Mouse (Mus musculus) intestine, embryonic 15.5 days (tissue): ENCODE data around the gene Tas1r2. TPM values are rescaled to one million over a fixed set of nuclear protein-coding genes. Genes with fewer than 3 reads are reported as not detected.

Source experiments
- ATAC-seq: fragments of 200-750 bp; cut with Nextera tagmentation; 2 replicates; pipeline ENCODE4 v1.8.0; 2017; ENCODE audit warnings: moderate TSS enrichment, moderate library complexity
- H3K27ac ChIP-seq: fragments of 300-500 bp; sonication (generic); 2 replicates; pipeline ENCODE4 v1.5.1; 2015; ENCODE audit warnings: mild to moderate bottlenecking, inconsistent platforms
- H3K27me3 ChIP-seq: fragments of 300-500 bp; sonication (generic); replicated peaks from 2 replicates; pipeline ENCODE4 v1.6.1; 2015; ENCODE audit warnings: inconsistent platforms
- H3K36me3 ChIP-seq: fragments of 300-500 bp; sonication (generic); 2 replicates; pipeline ENCODE4 v1.6.1; 2015; ENCODE audit warnings: inconsistent platforms
- H3K4me1 ChIP-seq: fragments of 300-500 bp; sonication (generic); replicated peaks from 2 replicates; pipeline ENCODE4 v1.6.1; 2015; ENCODE audit warnings: inconsistent platforms
- H3K4me2 ChIP-seq: fragments of 300-500 bp; sonication (generic); replicated peaks from 2 replicates; pipeline ENCODE4 v1.6.1; 2015; ENCODE audit warnings: mild to moderate bottlenecking, inconsistent platforms
- H3K4me3 ChIP-seq: fragments of 300-500 bp; sonication (generic); replicated peaks from 2 replicates; pipeline ENCODE4 v1.5.1; 2015; ENCODE audit warnings: inconsistent platforms
- H3K9ac ChIP-seq: fragments of 300-500 bp; sonication (generic); 2 replicates; pipeline ENCODE4 v1.6.1; 2015; ENCODE audit warnings: inconsistent platforms
- H3K9me3 ChIP-seq: fragments of 300-500 bp; sonication (generic); 2 replicates; pipeline ENCODE4 v1.6.1; 2016; ENCODE audit warnings: inconsistent platforms
- WGBS: fragments of 180-500 bp; shearing (Covaris S2); methylation state at CpG from one replicate; pipeline ENCODE4 v1.1.7; 2015; 5-methylcytosine and 5-hydroxymethylcytosine counted together
- polyA plus RNA-seq: library from polyadenylated mRNA; unstranded; fragments of >200 nt; fragmentation: Nextera tagmentation; extraction: Ambion mirVana; gene quantifications from 2 replicates; pipeline ENCODE4 v1.2.1, GENCODE M21; 2015

Gene Tas1r2
- polyA plus RNA-seq, 1 experiment from 2014 or later: not detected

GRCm38 (mm10) chr4:139640775-139641174 lies 12.6 kb upstream of the Tas1r2 start:
- H3K27ac ChIP-seq: no peak overlapping the region
- peaks cover 15% of the 10 kb centered on the region for H3K4me1 ChIP-seq
- no peaks in the 10 kb centered on the region for H3K36me3 ChIP-seq
- 62% methylated on average over 6 of the region's 6 CpGs for WGBS
- H3K9ac ChIP-seq: no peak overlapping the region
- no peak overlapping the region for H3K4me3 ChIP-seq
- H3K4me2 ChIP-seq: no peak overlapping the region
- H3K9me3 ChIP-seq: no peaks in the 10 kb centered on the region
- H3K27me3 ChIP-seq: peaks cover 23% of the 10 kb centered on the region
- no peak for ATAC-seq

- peak overlapping the region; percentile 59 for H3K4me2 ChIP-seq
- H3K27ac ChIP-seq: no peak overlapping the region
- ATAC-seq: peak; percentile 43; the same call in 1 of the 2 replicates
- WGBS: 5% methylated on average over 30 of the region's 30 CpGs
- H3K9ac ChIP-seq: 0 out of 2 replicates have a peak overlapping the region, but pooled peaks have one; percentile 15
- no peaks in the 10 kb centered on the region for H3K9me3 ChIP-seq
- H3K27me3 ChIP-seq: peaks cover 14% of the 10 kb centered on the region
- H3K4me3 ChIP-seq: peak overlapping the region; percentile 22
- H3K36me3 ChIP-seq: no peaks in the 10 kb centered on the region
- H3K4me1 ChIP-seq: peaks cover 15% of the 10 kb centered on the region
Observed at GRCm38 (mm10) chr4:139641829-139642425, 11.4 kb upstream of the Tas1r2 start.

- no peak overlapping the region for H3K4me3 ChIP-seq
- H3K4me1 ChIP-seq: peaks cover 15% of the 10 kb centered on the region
- H3K27ac ChIP-seq: no peak overlapping the region
- no peaks in the 10 kb centered on the region for H3K36me3 ChIP-seq
- no peak overlapping the region for H3K9ac ChIP-seq
- WGBS: 15% methylated on average over 9 of the region's 9 CpGs
- peak; percentile 27; the same call in 1 of the 2 replicates for ATAC-seq
- H3K9me3 ChIP-seq: no peaks in the 10 kb centered on the region
- no peak overlapping the region for H3K4me2 ChIP-seq
- H3K27me3 ChIP-seq: peaks cover 12% of the 10 kb centered on the region
Observed at GRCm38 (mm10) chr4:139643972-139644371, 9.4 kb upstream of the Tas1r2 start.

- Histone ChIP-seq H3K4me1 (peaks cover 8% of the 10 kb centered on the region), H3K4me3 (no peak overlapping the region), H3K9ac (no peak overlapping the region), H3K27ac (no peak overlapping the region), H3K36me3 (no peaks in the 10 kb centered on the region), H3K9me3 (no peaks in the 10 kb centered on the region), H3K27me3 (peaks cover 9% of the 10 kb centered on the region), H3K4me2 (no peak overlapping the region)
- ATAC-seq: no peak
- WGBS: 86% methylated on average over 7 of the region's 7 CpGs
Observed at GRCm38 (mm10) chr4:139646916-139647315, 6.4 kb upstream of the Tas1r2 start.

GRCm38 (mm10) chr4:139650086-139650743 lies 3.1 kb upstream of the Tas1r2 start:
- H3K27ac ChIP-seq: peak overlapping the region; percentile 63
- peaks cover 4% of the 10 kb centered on the region; the same call in 1 of the 2 replicates for H3K4me1 ChIP-seq
- no peaks in the 10 kb centered on the region for H3K27me3 ChIP-seq
- ATAC-seq: peak; percentile 94
- H3K4me3 ChIP-seq: no peak overlapping the region
- H3K9ac ChIP-seq: no peak overlapping the region
- WGBS: 63% methylated on average over 15 of the region's 15 CpGs
- no peaks in the 10 kb centered on the region for H3K36me3 ChIP-seq
- no peaks in the 10 kb centered on the region for H3K9me3 ChIP-seq
- 0 out of 2 replicates have a peak overlapping the region, but pooled peaks have one; percentile 3 for H3K4me2 ChIP-seq

GRCm38 (mm10) chr4:139650907-139651306 lies 2.4 kb upstream of the Tas1r2 start:
- H3K27ac ChIP-seq: peak overlapping the region; percentile 63
- 64% methylated on average over 11 of the region's 11 CpGs for WGBS
- peak; percentile 6; the same call in 1 of the 2 replicates for ATAC-seq

GRCm38 (mm10) chr4:139661897-139662296 lies 8.6 kb downstream of the Tas1r2 start:
- no peak for ATAC-seq
- Histone ChIP-seq H3K27ac (no peak overlapping the region), H3K9ac (no peak overlapping the region), H3K4me3 (no peak overlapping the region), H3K4me1 (no peaks in the 10 kb centered on the region), H3K27me3 (no peaks in the 10 kb centered on the region), H3K4me2 (no peak overlapping the region), H3K36me3 (no peaks in the 10 kb centered on the region), H3K9me3 (no peaks in the 10 kb centered on the region)
- 91% methylated on average over 14 of the region's 14 CpGs for WGBS

More at GRCm38 (mm10) chr4:139650907-139651306, 2.4 kb upstream of the Tas1r2 start:
- Histone ChIP-seq H3K9me3 (no peaks in the 10 kb centered on the region), H3K27me3 (no peaks in the 10 kb centered on the region), H3K4me3 (no peak overlapping the region), H3K4me1 (peaks cover 4% of the 10 kb centered on the region; the same call in 1 of the 2 replicates), H3K4me2 (0 out of 2 replicates have a peak overlapping the region, but pooled peaks have one; percentile 3), H3K9ac (no peak overlapping the region), H3K36me3 (no peaks in the 10 kb centered on the region)

GRCm38 (mm10) chr4:139667632-139668031 lies 14.3 kb downstream of the Tas1r2 start:
- 0 out of 2 replicates have a peak, but pooled peaks cover 4% of the 10 kb centered on the region for H3K4me1 ChIP-seq
- no peaks in the 10 kb centered on the region for H3K27me3 ChIP-seq
- 64% methylated on average over 6 of the region's 6 CpGs for WGBS
- H3K9ac ChIP-seq: no peak overlapping the region
- no peaks in the 10 kb centered on the region for H3K36me3 ChIP-seq
- no peaks in the 10 kb centered on the region for H3K9me3 ChIP-seq
- H3K4me2 ChIP-seq: no peak overlapping the region
- H3K27ac ChIP-seq: no peak overlapping the region
- ATAC-seq: peak; percentile 75
- H3K4me3 ChIP-seq: no peak overlapping the region

GRCm38 (mm10) chr4:139669847-139670246 lies 16.5 kb downstream of the Tas1r2 start:
- H3K4me2 ChIP-seq: no peak overlapping the region
- no peak overlapping the region for H3K4me3 ChIP-seq
- H3K9me3 ChIP-seq: no peaks in the 10 kb centered on the region
- no peak overlapping the region for H3K9ac ChIP-seq
- H3K4me1 ChIP-seq: 0 out of 2 replicates have a peak, but pooled peaks cover 4% of the 10 kb centered on the region
- peak; percentile 49; the same call in 1 of the 2 replicates for ATAC-seq
- 19% methylated on average over 6 of the region's 6 CpGs for WGBS
- no peak overlapping the region for H3K27ac ChIP-seq
- no peaks in the 10 kb centered on the region for H3K36me3 ChIP-seq
- H3K27me3 ChIP-seq: no peaks in the 10 kb centered on the region

- H3K4me3 ChIP-seq: no peak overlapping the region
- 0 out of 2 replicates have a peak, but pooled peaks cover 4% of the 10 kb centered on the region for H3K27me3 ChIP-seq
- H3K27ac ChIP-seq: no peak overlapping the region
- no peak overlapping the region for H3K4me2 ChIP-seq
- WGBS: 59% methylated on average over 9 of the region's 9 CpGs
- ATAC-seq: no peak
- no peaks in the 10 kb centered on the region for H3K36me3 ChIP-seq
- H3K9me3 ChIP-seq: no peaks in the 10 kb centered on the region
- no peak overlapping the region for H3K9ac ChIP-seq
- H3K4me1 ChIP-seq: no peaks in the 10 kb centered on the region
Observed at GRCm38 (mm10) chr4:139675696-139676095, 22.4 kb downstream of the Tas1r2 start.

GRCm38 (mm10) chr4:139683728-139684638 lies 30.6 kb downstream of the Tas1r2 start:
- H3K9ac ChIP-seq: no peak overlapping the region
- H3K27me3 ChIP-seq: no peaks in the 10 kb centered on the region
- no peak overlapping the region for H3K4me3 ChIP-seq
- H3K36me3 ChIP-seq: no peaks in the 10 kb centered on the region
- no peak overlapping the region for H3K4me2 ChIP-seq
- WGBS: 73% methylated on average over 22 of the region's 22 CpGs
- H3K4me1 ChIP-seq: no peaks in the 10 kb centered on the region
- no peak for ATAC-seq
- no peak overlapping the region for H3K27ac ChIP-seq
- no peaks in the 10 kb centered on the region for H3K9me3 ChIP-seq

GRCm38 (mm10) chr4:139684639-139685017 lies 31.3 kb downstream of the Tas1r2 start:
- WGBS: 18% methylated on average over 3 of the region's 3 CpGs
- Histone ChIP-seq H3K9ac (no peak overlapping the region), H3K27me3 (no peaks in the 10 kb centered on the region), H3K9me3 (no peaks in the 10 kb centered on the region), H3K36me3 (no peaks in the 10 kb centered on the region), H3K4me1 (no peaks in the 10 kb centered on the region), H3K4me2 (no peak overlapping the region), H3K4me3 (no peak overlapping the region), H3K27ac (no peak overlapping the region)
- ATAC-seq: no peak
